Mouse (Mus musculus) macrophage (primary cell): ENCODE results near the gene Ism2. TPM values are rescaled to one million over a fixed set of nuclear protein-coding genes. Genes with fewer than 3 reads are reported as not detected.

Experiments
- H3K27ac ChIP-seq: fragments of 350-480 bp; formaldehyde crosslinking; 2 replicates; pipeline ENCODE4 v1.9.0; 2021
- H3K36me3 ChIP-seq: fragments of 350-480 bp; formaldehyde crosslinking; 2 replicates; pipeline ENCODE4 v1.9.0; 2021; ENCODE audit errors: inconsistent target
- H3K4me3 ChIP-seq: fragments of 350-480 bp; formaldehyde crosslinking; 2 replicates; pipeline ENCODE4 v1.9.0; 2021; ENCODE audit errors: inconsistent target
- H3K79me2 ChIP-seq: fragments of 350-480 bp; formaldehyde crosslinking; 2 replicates; pipeline ENCODE4 v1.9.0; 2021; ENCODE audit errors: inconsistent target
- WGBS: methylation state at CpG from one replicate; pipeline ENCODE4 v1.1.7; 2026; ENCODE audit warnings: inconsistent platforms; ENCODE audit not compliant: missing documents; 5-methylcytosine and 5-hydroxymethylcytosine counted together
- polyA plus RNA-seq: library from polyadenylated mRNA; stranded (reverse); fragments of 250-400 nt; gene quantifications from 3 replicates; pipeline ENCODE4 v1.2.4, GENCODE M21; 2018; ENCODE audit warnings: inconsistent platforms
- total RNA-seq, 78 experiments: library from RNA; depleted of rRNA; stranded (reverse); fragments of 250-400 nt; gene quantifications; 1 replicate in 9 of 78; 2 replicates in 24 of 78; 3 replicates in 43 of 78; 4 replicates in 2 of 78; pipeline ENCODE4 v1.2.4; 2018; ENCODE audit warnings: inconsistent platforms in 56 of 78

Gene Ism2
- total RNA-seq (2018; cell fraction: chromatin; rRNA removed): under 1 TPM in 5 of 26 experiments, not detected in 21; 0.36 to 0.49 (median 0.45) TPM
- total RNA-seq (2018; cell fraction: cytosol; rRNA removed): under 1 TPM in 19 of 26 experiments, not detected in 7; 0.05 to 0.27 (median 0.14) TPM
- total RNA-seq (2018; cell fraction: nucleus; rRNA removed): 1 to 10 TPM in 1 of 26 experiments, under 1 TPM in 9, not detected in 16; 0.17 to 3.4 (median 0.53) TPM
- 0.19 TPM in 1 of 3 replicates, not detected in the others for polyA plus RNA-seq

- Histone ChIP-seq H3K36me3 (no peaks in the 10 kb centered on the region), H3K27ac (no peak within 1 kb of the TSS), H3K79me2 (no peaks in the 10 kb centered on the region), H3K4me3 (peak within 1 kb of the TSS; percentile 21; the same call in 1 of the 2 replicates)
- under 1% methylated on average over 72 of the region's 86 CpGs for WGBS
Observed at GRCm38 (mm10) chr12:87299657-87300440, at the start of gene Ism2. Gene Ism2, minus strand, starts transcription at chr12:87299705.

- H3K36me3 ChIP-seq: peaks cover 35% of the 10 kb centered on the region
- WGBS: 74% methylated on average over 2 of the region's 2 CpGs
- H3K27ac ChIP-seq: no peak overlapping the region
Observed at GRCm38 (mm10) chr12:87348029-87348428, 48.5 kb upstream of the Ism2 start.

GRCm38 (mm10) chr12:87347511-87347910, 48.0 kb upstream of the Ism2 start:
- Histone ChIP-seq H3K79me2 (peaks cover 26% of the 10 kb centered on the region; the same call in 1 of the 2 replicates), H3K36me3 (peaks cover 32% of the 10 kb centered on the region), H3K27ac (no peak overlapping the region), H3K4me3 (no peak overlapping the region)
- 81% methylated on average over 2 of the region's 2 CpGs for WGBS

More at GRCm38 (mm10) chr12:87348029-87348428, 48.5 kb upstream of the Ism2 start:
- Histone ChIP-seq H3K4me3 (no peak overlapping the region), H3K79me2 (peaks cover 27% of the 10 kb centered on the region; the same call in 1 of the 2 replicates)

- Histone ChIP-seq H3K27ac (peak overlapping the region; percentile 55), H3K79me2 (peaks cover 16% of the 10 kb centered on the region; the same call in 1 of the 2 replicates), H3K4me3 (no peak overlapping the region), H3K36me3 (peaks cover 40% of the 10 kb centered on the region)
Observed at GRCm38 (mm10) chr12:87343084-87343605, 43.6 kb upstream of the Ism2 start.

- Histone ChIP-seq H3K4me3 (no peak overlapping the region), H3K36me3 (peaks cover 28% of the 10 kb centered on the region; the same call in 1 of the 2 replicates), H3K27ac (no peak overlapping the region), H3K79me2 (peaks cover 18% of the 10 kb centered on the region; the same call in 1 of the 2 replicates)
- 88% methylated on average over 4 of the region's 4 CpGs for WGBS
Observed at GRCm38 (mm10) chr12:87338082-87338481, 38.6 kb upstream of the Ism2 start.

GRCm38 (mm10) chr12:87334886-87335285, 35.4 kb upstream of the Ism2 start:
- no peak overlapping the region for H3K27ac ChIP-seq
- WGBS: 27% methylated on average over 2 of the region's 2 CpGs
- no peak overlapping the region for H3K4me3 ChIP-seq
- H3K79me2 ChIP-seq: peaks cover 27% of the 10 kb centered on the region; the same call in 1 of the 2 replicates
- H3K36me3 ChIP-seq: peaks cover 17% of the 10 kb centered on the region; the same call in 1 of the 2 replicates

- Histone ChIP-seq H3K27ac (no peak overlapping the region), H3K4me3 (no peak overlapping the region), H3K79me2 (peaks cover 28% of the 10 kb centered on the region; the same call in 1 of the 2 replicates), H3K36me3 (peaks cover 13% of the 10 kb centered on the region; the same call in 1 of the 2 replicates)
Observed at GRCm38 (mm10) chr12:87333794-87334193, 34.3 kb upstream of the Ism2 start.

GRCm38 (mm10) chr12:87332511-87332910, 33.0 kb upstream of the Ism2 start:
- Histone ChIP-seq H3K79me2 (peaks cover 32% of the 10 kb centered on the region; the same call in 1 of the 2 replicates), H3K36me3 (peaks cover 9% of the 10 kb centered on the region; the same call in 1 of the 2 replicates), H3K27ac (no peak overlapping the region), H3K4me3 (no peak overlapping the region)
- 88% methylated on average over 4 of the region's 4 CpGs for WGBS

- no peak overlapping the region for H3K4me3 ChIP-seq
- peaks cover 9% of the 10 kb centered on the region; the same call in 1 of the 2 replicates for H3K36me3 ChIP-seq
- peaks cover 36% of the 10 kb centered on the region; the same call in 1 of the 2 replicates for H3K79me2 ChIP-seq
- H3K27ac ChIP-seq: peak overlapping the region; percentile 81
- 14% methylated on average over 5 of the region's 5 CpGs for WGBS
Observed at GRCm38 (mm10) chr12:87331908-87332307, 32.4 kb upstream of the Ism2 start.

- Histone ChIP-seq H3K27ac (peak overlapping the region; percentile 81), H3K36me3 (peaks cover 6% of the 10 kb centered on the region; the same call in 1 of the 2 replicates), H3K4me3 (no peak overlapping the region), H3K79me2 (peaks cover 45% of the 10 kb centered on the region; the same call in 1 of the 2 replicates)
- 83% methylated on average over 6 of the region's 6 CpGs for WGBS
Observed at GRCm38 (mm10) chr12:87331053-87331456, 31.6 kb upstream of the Ism2 start.

- peak overlapping the region; percentile 81 for H3K27ac ChIP-seq
Observed at GRCm38 (mm10) chr12:87330213-87330612, 30.7 kb upstream of the Ism2 start.

GRCm38 (mm10) chr12:87328025-87328424, 28.5 kb upstream of the Ism2 start:
- 44% methylated on average over 4 of the region's 4 CpGs for WGBS

More at GRCm38 (mm10) chr12:87330213-87330612, 30.7 kb upstream of the Ism2 start:
- Histone ChIP-seq H3K79me2 (peaks cover 48% of the 10 kb centered on the region; the same call in 1 of the 2 replicates), H3K4me3 (no peak overlapping the region), H3K36me3 (peaks cover 3% of the 10 kb centered on the region; the same call in 1 of the 2 replicates)
- WGBS: 0% methylated on average over 2 of the region's 2 CpGs

GRCm38 (mm10) chr12:87327610-87328009, 28.1 kb upstream of the Ism2 start:
- peaks cover 20% of the 10 kb centered on the region for H3K36me3 ChIP-seq
- H3K27ac ChIP-seq: peak overlapping the region; percentile 15; the same call in 1 of the 2 replicates
- no peak overlapping the region for H3K4me3 ChIP-seq
- H3K79me2 ChIP-seq: peaks cover 39% of the 10 kb centered on the region; the same call in 1 of the 2 replicates
- WGBS: 25% methylated on average over 7 of the region's 7 CpGs

More at GRCm38 (mm10) chr12:87328025-87328424, 28.5 kb upstream of the Ism2 start:
- Histone ChIP-seq H3K36me3 (peaks cover 19% of the 10 kb centered on the region), H3K79me2 (peaks cover 43% of the 10 kb centered on the region; the same call in 1 of the 2 replicates), H3K27ac (0 out of 2 replicates have a peak overlapping the region, but pooled peaks have one; percentile 15), H3K4me3 (no peak overlapping the region)

GRCm38 (mm10) chr12:87325452-87325851, 25.9 kb upstream of the Ism2 start:
- H3K4me3 ChIP-seq: no peak overlapping the region
- peaks cover 20% of the 10 kb centered on the region for H3K36me3 ChIP-seq
- H3K27ac ChIP-seq: no peak overlapping the region
- WGBS: 36% methylated on average over 3 of the region's 3 CpGs
- H3K79me2 ChIP-seq: peaks cover 27% of the 10 kb centered on the region; the same call in 1 of the 2 replicates
